Mouse (Mus musculus): ENCODE data around the gene Troap. TPM values are rescaled to one million over a fixed set of nuclear protein-coding genes. Genes with fewer than 3 reads are reported as not detected.
"Not testable (repeated sequence)": the region's sequence is repeated elsewhere in the genome, so short reads cannot be mapped to it uniquely, and the experiment has no call there.

Troap gene
- polyA plus RNA-seq, 1 experiment from 2014 or later = 35.7 TPM

GRCm38 (mm10) chr15:99033498-99034270 lies 40.7 kb upstream of the Troap start:
- no peak for DNase-seq (ENCODE audit: low spot score)
- H3K27me3 ChIP-seq (ENCODE audit: insufficient read depth, poor library complexity, severe bottlenecking) = no peaks in the 10 kb centered on the region
- no peak overlapping the region for H3K27ac ChIP-seq
- no peaks in the 10 kb centered on the region for H3K9me3 ChIP-seq
- no peak overlapping the region for H3K4me3 ChIP-seq
- peaks cover 39% of the 10 kb centered on the region for H3K36me3 ChIP-seq
- peaks cover 49% of the 10 kb centered on the region for H3K4me1 ChIP-seq
- WGBS = 71% methylated on average over 7 of the region's 7 CpGs

DNA sequence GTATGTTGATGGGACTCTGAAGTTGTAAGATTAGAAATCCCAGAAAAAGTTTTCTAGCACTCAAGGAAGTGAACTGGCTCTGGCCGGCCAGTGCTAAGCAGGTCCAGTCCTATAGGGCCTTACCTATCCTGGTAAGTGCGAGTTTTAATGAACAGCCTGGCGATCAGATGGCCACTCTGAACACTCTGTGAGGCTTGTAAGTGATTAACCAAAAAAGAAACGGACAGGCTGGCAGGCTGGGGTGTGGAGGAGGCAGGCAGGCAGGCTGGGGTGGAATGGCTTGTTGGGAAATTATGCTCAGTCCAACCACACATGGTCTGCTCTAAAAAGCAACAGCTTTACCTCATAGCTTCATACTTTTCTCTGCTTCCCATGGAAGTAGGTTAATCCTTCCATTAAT lies 38.9 kb upstream of the Troap start:
- H3K36me3 ChIP-seq = peaks cover 40% of the 10 kb centered on the region
- peaks cover 42% of the 10 kb centered on the region for H3K4me1 ChIP-seq
- DNase-seq (ENCODE audit: low spot score) = no peak
- no peaks in the 10 kb centered on the region for H3K27me3 ChIP-seq (ENCODE audit: insufficient read depth, poor library complexity, severe bottlenecking)
- no peaks in the 10 kb centered on the region for H3K9me3 ChIP-seq
- WGBS = 84% methylated on average over 4 of the region's 4 CpGs
- no peak overlapping the region for H3K27ac ChIP-seq
- no peak overlapping the region for H3K4me3 ChIP-seq

DNA sequence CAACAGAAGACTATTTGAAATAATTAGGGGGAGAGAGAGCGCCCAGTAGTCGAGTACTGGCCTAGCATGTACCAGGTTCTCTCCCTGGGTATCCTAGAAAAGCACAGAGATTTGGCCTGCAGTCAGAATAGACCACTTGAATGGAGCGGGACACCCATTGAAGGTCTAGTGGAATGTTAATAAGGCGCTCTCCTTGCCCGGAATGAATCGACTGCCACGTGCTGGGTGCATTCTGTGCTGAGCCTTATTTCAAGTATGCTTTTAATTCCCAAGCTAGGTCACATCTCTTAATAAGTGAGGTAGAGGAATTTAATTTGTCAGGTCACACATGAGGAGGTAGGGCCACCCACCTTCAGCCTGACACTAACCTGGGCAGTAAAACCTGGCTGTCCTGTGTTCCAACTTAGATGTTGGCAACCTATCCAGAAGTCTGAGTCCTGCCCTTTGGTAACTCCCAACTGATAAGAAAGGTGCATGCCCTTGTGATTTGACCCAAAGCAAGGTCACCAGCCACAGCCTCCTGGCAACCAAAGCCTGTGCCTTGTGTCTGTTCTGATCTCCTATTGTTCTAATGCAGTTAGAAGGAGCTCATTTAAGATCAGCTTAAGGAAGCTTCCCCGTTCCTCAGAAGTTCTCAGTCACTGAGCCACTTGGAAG lies 38.0 kb upstream of the Troap start:
- Histone ChIP-seq H3K9me3 (no peaks in the 10 kb centered on the region), H3K4me3 (no peak overlapping the region), H3K4me1 (peaks cover 40% of the 10 kb centered on the region), H3K27me3 (ENCODE audit: insufficient read depth, poor library complexity, severe bottlenecking) (peaks cover 2% of the 10 kb centered on the region; the same call in 1 of the 2 replicates), H3K36me3 (peaks cover 40% of the 10 kb centered on the region), H3K27ac (no peak overlapping the region)
- no peak for DNase-seq (ENCODE audit: low spot score)
- 83% methylated on average over 8 of the region's 8 CpGs for WGBS

- Histone ChIP-seq H3K27me3 (ENCODE audit: insufficient read depth, poor library complexity, severe bottlenecking) (peaks cover 10% of the 10 kb centered on the region; the same call in 1 of the 2 replicates), H3K9me3 (no peaks in the 10 kb centered on the region), H3K36me3 (peaks cover 40% of the 10 kb centered on the region), H3K4me3 (no peak overlapping the region), H3K27ac (no peak overlapping the region), H3K4me1 (peaks cover 31% of the 10 kb centered on the region)
- WGBS = 90% methylated on average over 1 of the region's 1 CpGs
- DNase-seq (ENCODE audit: low spot score) = no peak
These were observed 36.4 kb upstream of the Troap start for GRCm38 (mm10) chr15:99038025-99038424.

GRCm38 (mm10) chr15:99038797-99039196 lies 35.6 kb upstream of the Troap start:
- Histone ChIP-seq H3K36me3 (peaks cover 38% of the 10 kb centered on the region), H3K4me1 (peaks cover 26% of the 10 kb centered on the region), H3K9me3 (no peaks in the 10 kb centered on the region), H3K27me3 (ENCODE audit: insufficient read depth, poor library complexity, severe bottlenecking) (peaks cover 10% of the 10 kb centered on the region; the same call in 1 of the 2 replicates), H3K4me3 (no peak overlapping the region), H3K27ac (no peak overlapping the region)
- 83% methylated on average over 5 of the region's 5 CpGs for WGBS
- no peak for DNase-seq (ENCODE audit: low spot score)

DNA sequence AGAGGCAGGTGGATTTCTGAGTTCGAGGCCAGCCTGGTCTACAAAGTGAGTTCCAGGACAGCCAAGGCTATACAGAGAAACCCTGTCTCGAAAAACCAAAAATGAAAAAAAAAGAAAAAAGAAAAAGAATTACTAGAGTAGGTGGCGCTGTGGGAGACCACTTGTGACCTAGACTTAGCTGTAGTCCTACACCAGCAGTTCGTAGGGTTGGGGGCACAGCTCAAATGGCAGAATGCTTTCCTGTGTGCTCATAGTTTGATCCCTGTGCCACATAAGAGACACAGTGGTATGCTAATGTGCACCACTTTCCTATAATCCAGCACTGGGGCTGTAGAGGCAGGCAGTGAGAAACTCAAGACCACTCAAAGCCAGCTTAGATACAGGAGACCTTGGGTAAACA lies 35.1 kb upstream of the Troap start:
- Histone ChIP-seq H3K27me3 (ENCODE audit: insufficient read depth, poor library complexity, severe bottlenecking) (peaks cover 10% of the 10 kb centered on the region; the same call in 1 of the 2 replicates), H3K36me3 (peaks cover 37% of the 10 kb centered on the region), H3K9me3 (no peaks in the 10 kb centered on the region), H3K4me1 (peaks cover 26% of the 10 kb centered on the region), H3K27ac (no peak overlapping the region), H3K4me3 (no peak overlapping the region)
- DNase-seq (ENCODE audit: low spot score) = no peak
- 81% methylated on average over 4 of the region's 4 CpGs for WGBS

DNA sequence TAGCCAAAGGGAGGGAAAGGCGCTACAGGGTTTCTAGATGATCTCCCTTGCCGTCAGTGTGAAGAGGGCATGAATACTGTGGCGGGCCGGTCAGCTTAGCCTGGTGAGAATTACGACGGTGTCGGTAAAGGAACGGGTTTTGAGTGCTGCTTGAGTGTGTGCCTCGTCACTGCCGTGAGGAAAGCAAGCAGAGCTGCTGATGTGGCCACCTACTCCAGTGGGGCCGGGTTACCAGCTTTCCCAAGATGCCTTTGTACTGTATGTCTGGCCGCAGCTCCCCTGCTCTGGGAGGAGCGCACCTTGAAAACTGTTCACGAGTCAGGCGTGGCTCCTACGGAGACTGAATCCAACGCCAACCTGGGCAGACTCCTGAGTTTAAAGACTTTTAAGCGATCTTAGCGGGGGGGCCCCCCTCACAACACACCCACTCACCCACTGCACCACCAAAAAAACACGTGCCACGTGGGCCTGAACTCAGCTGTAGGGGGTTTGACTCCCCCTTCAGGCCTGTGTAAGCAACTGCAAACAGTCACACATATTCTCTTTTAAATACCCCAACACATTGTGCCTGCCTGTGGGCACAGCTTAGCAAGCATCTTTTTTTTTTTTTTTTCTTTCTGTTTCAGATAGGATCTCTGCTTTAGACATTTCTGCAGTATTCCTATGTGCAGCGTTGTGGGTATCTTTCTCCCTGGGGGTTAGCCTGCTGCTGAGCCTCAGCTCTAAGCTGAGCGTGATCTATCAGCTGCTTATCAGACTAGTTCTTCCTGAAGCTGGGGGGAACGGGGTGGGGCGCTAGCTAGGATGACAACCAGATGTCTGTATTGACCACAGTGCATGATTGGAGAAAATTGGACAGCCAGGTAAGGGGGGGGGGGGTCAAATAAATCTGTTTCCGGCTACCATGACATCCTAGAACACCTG lies 34.1 kb upstream of the Troap start:
- 54% methylated on average over 26 of the region's 26 CpGs for WGBS
- Histone ChIP-seq H3K4me3 (no peak overlapping the region), H3K27ac (no peak overlapping the region), H3K27me3 (ENCODE audit: insufficient read depth, poor library complexity, severe bottlenecking) (peaks cover 10% of the 10 kb centered on the region; the same call in 1 of the 2 replicates), H3K9me3 (no peaks in the 10 kb centered on the region), H3K36me3 (peaks cover 27% of the 10 kb centered on the region), H3K4me1 (peaks cover 26% of the 10 kb centered on the region)
- DNase-seq (ENCODE audit: low spot score) = no peak

DNA sequence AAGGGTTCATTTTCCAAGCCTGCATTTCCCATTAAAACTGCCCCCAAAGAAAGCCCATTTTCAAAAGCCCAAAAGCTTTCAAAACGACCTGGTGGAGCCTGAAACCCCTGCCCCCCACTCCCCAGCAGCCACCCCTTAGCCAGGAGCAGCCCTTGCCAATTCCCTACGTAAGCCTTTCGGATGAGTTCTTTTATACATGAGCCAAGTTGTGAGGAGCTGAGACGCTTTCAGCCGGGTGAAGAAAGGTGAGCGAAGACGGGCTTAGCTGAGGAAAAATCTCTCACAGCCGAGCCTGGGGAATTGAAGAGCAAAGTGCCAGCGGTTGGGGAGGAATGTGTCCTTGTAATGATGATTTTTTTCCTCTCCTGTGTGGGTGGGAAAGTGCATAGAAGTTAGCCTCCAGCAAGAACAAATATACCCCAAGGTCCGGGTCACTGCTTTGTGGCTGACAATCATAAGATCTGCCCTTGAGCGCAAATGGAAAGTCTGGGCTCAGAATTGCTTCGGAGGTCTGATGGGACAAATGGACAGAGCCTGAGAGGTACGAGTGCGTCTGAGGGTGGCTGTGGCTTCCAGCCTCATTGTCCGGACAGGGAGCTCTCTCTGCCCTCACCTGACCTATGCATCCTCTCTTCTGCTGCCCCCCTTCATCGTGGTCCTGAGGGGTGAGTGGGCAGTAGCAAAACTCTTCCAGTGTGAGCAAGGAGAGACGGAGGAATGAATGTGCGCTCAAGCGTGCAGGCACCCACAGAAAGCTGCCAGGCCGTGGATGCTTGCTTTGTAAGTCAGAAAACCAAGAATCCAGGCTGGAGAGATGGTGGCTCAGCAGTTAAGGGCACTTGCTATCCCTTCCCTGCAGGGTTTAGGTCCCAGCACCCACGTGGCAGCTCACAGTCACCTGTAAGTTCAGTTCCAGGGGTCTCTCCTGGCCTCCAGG lies 33.2 kb upstream of the Troap start:
- no peak for DNase-seq (ENCODE audit: low spot score)
- Histone ChIP-seq H3K9me3 (no peaks in the 10 kb centered on the region), H3K4me1 (peaks cover 24% of the 10 kb centered on the region), H3K36me3 (peaks cover 18% of the 10 kb centered on the region), H3K4me3 (no peak overlapping the region), H3K27ac (no peak overlapping the region), H3K27me3 (ENCODE audit: insufficient read depth, poor library complexity, severe bottlenecking) (peaks cover 10% of the 10 kb centered on the region; the same call in 1 of the 2 replicates)
- 64% methylated on average over 21 of the region's 21 CpGs for WGBS

DNA sequence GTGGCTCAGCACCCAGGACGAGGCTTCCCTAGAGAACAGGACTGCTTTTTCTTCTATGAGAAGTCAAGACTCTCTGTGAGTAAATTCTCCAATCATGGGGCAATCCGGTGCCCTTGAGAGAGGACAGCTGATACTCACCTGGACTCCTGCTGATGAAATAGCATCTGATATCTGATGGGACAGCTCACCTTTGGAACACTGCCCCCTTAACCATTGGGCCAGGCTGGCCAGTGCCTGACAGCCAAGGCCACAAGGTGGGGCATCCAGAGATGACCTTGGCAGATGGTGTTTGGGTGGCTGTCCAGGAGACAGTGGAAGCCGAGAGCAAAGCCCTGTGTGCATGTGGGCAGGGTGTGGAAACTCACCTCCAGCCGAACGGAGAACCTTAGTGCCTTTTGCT lies 32.0 kb upstream of the Troap start:
- Histone ChIP-seq H3K27ac (no peak overlapping the region), H3K9me3 (no peaks in the 10 kb centered on the region), H3K27me3 (ENCODE audit: insufficient read depth, poor library complexity, severe bottlenecking) (peaks cover 17% of the 10 kb centered on the region; the same call in 1 of the 2 replicates), H3K4me3 (no peak overlapping the region), H3K36me3 (peaks cover 11% of the 10 kb centered on the region), H3K4me1 (peaks cover 19% of the 10 kb centered on the region)
- no peak for DNase-seq (ENCODE audit: low spot score)
- 82% methylated on average over 5 of the region's 5 CpGs for WGBS

- 43% methylated on average over 3 of the region's 3 CpGs for WGBS
- DNase-seq (ENCODE audit: low spot score) = no peak
- no peak overlapping the region for H3K27ac ChIP-seq
These were observed 29.5 kb upstream of the Troap start for GRCm38 (mm10) chr15:99044854-99045253.

GRCm38 (mm10) chr15:99045734-99046133 lies 28.6 kb upstream of the Troap start:
- not testable (repeated sequence) for H3K4me3 ChIP-seq; H3K36me3 ChIP-seq; H3K27ac ChIP-seq; H3K9me3 ChIP-seq; DNase-seq (ENCODE audit: low spot score)
- Histone ChIP-seq H3K27me3 (ENCODE audit: insufficient read depth, poor library complexity, severe bottlenecking) (peaks cover 24% of the 10 kb centered on the region; the same call in 1 of the 2 replicates), H3K4me1 (0 out of 2 replicates have a peak, but pooled peaks cover 10% of the 10 kb centered on the region)
- WGBS = 81% methylated on average over 6 of the region's 6 CpGs

More at GRCm38 (mm10) chr15:99044854-99045253, 29.5 kb upstream of the Troap start:
- Histone ChIP-seq H3K36me3 (no peaks in the 10 kb centered on the region), H3K4me1 (peaks cover 17% of the 10 kb centered on the region), H3K27me3 (ENCODE audit: insufficient read depth, poor library complexity, severe bottlenecking) (peaks cover 24% of the 10 kb centered on the region; the same call in 1 of the 2 replicates), H3K9me3 (no peaks in the 10 kb centered on the region), H3K4me3 (no peak overlapping the region)
